Mouse (Mus musculus) spleen, embryonic (tissue): Measurements from ENCODE around the gene Mrln.

Experiments used
- CTCF ChIA-PET: fragments of 350-600 bp; sonication (Branson Sonifier 250); formaldehyde crosslinking; loops from one replicate; lab custom pipeline; 2022; lab: Charles Lee

Gene Mrln

GRCm38 (mm10) chr10:70255601-70256210 lies 51.2 kb downstream of the Mrln start:
- CTCF ChIA-PET: no interaction called here

- CTCF ChIA-PET: no interaction called here
Observed at GRCm38 (mm10) chr10:70257029-70257428, 52.6 kb downstream of the Mrln start.

- CTCF ChIA-PET: interaction anchor here (0.6 kb wide), 1 partner anchor 33 kb away, joined by 6 read pairs; no protein-coding TSS in a partner anchor
Observed at GRCm38 (mm10) chr10:70260904-70261303, 56.4 kb downstream of the Mrln start.

GRCm38 (mm10) chr10:70262051-70262450 lies 57.6 kb downstream of the Mrln start:
- CTCF ChIA-PET: no interaction called here

- CTCF ChIA-PET: no interaction called here
Observed at GRCm38 (mm10) chr10:70263681-70264189, 59.3 kb downstream of the Mrln start.

- CTCF ChIA-PET: interaction anchor here (0.6 kb wide), 1 partner anchor 31 kb away, joined by 13 read pairs; no protein-coding TSS in a partner anchor
Observed at GRCm38 (mm10) chr10:70264337-70265036, 60.0 kb downstream of the Mrln start.

GRCm38 (mm10) chr10:70266501-70266900 lies 62.0 kb downstream of the Mrln start:
- CTCF ChIA-PET: no interaction called here

GRCm38 (mm10) chr10:70268581-70269446 lies 64.3 kb downstream of the Mrln start:
- CTCF ChIA-PET: no interaction called here
